Mouse (Mus musculus) urinary bladder, postnatal 36 days (tissue): Measurements from ENCODE around the gene Bud13.

ENCODE experiments used
- DNase-seq, 2 experiments: peaks; one replicate each; pipeline ENCODE4 v3.0.0; 2022; ENCODE audit warnings: low spot score in 2 of 2, mixed read lengths in 1 of 2

Bud13 gene

GRCm38 (mm10) chr9:46337852-46338291 is 55.1 kb downstream of the Bud13 start:
- no peak for DNase-seq

DNA sequence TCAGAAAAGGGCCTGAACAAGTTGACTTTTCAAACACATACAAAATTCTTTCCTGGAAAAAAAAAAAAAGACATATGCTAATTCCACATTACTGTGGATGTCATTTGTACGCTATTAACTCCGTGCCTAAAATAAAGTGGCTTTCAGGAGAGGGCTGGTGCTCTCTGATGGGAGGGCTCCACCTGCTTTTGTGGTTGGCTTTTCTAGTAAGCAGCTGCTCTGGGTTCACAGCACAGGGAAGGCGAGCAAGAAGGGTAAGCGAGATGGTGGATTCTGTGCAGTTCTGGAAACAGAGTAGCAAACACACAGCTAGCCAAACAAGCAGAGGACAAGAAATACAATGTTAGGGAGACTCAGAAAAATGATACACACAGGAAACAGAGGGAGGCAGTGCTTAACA is 55.6 kb downstream of the Bud13 start:
- DNase-seq = no peak

DNA sequence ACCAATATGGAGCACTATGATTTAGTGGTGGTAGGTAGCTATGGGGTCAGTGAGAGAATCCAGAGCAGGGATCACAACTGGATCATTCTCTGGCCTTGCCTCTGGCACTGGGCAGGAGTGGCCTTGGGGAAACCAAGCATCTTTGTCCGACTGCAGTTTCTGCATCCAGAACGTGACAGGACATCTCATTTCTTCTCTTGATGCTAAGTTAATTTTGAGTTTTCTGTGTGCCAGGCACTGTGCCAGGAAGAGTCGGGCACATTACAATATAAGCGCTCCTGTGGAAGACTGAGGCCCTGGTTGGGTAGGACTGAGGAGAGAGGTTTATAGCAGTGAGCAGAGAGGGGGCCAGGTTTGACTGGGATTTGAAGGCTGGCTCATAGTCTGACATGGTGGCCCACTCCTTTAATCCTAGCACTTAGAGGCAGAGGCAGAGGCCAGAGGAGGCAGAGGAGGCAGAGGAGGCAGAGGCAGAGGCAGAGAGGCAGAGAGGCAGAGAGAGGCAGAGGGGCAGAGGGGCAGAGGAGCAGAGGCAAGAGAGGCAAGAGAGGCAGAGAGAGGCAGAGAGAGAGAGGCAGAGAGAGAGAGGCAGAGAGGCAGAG is 56.3 kb downstream of the Bud13 start:
- DNase-seq = no peak

DNA sequence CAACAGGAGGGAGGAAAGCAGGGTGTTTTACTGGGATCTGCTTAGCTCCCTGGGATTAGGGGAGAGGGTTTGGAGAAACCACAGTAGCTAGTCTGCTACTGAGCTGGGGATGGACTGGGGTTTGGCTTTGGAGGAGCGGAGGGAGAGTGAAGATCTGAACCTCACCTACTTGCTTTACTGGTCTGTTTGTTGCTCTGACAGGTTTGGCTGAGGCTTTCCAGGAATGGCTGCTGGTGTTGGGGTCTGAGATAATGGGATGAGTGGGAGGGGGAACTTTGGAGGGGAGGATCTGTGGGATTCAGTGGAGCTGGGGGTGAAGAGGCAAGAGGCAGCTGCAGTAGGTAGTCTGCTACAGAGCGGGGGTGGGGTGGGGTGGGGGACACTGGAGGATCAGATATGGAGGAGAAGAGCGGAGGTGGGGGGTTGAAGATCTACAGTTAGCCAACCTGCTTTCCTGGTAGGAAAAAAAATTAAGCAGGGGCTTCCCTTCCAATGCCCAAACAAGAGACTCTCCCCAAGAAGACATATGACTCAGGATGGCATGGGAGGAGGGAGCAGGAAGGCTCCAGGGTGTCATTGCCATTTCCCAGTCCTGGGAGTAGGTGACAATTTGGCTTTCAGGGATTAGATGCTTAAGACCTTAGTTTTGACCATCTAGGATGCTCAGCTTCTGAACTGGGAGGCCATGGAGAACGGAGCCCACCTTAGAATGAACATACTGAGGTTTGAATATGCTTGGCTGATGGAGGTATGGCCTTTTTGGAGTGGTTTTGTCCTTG is 63.3 kb downstream of the Bud13 start:
- DNase-seq = no peak
